Mouse (Mus musculus) testis, adult 10 weeks (tissue): ENCODE data around the gene Pih1d2. TPM values are rescaled to one million over a fixed set of nuclear protein-coding genes. Genes with fewer than 3 reads are reported as not detected.

Experiments used
- polyA plus RNA-seq: library from polyadenylated mRNA; stranded (reverse); fragments of 350-450 nt; fragmentation: Illumina TruSeq; extraction: RNeasy Lipid Tissue Mini Kit (QIAGEN cat#74804); gene quantifications from one replicate; pipeline ENCODE4 v1.2.3, GENCODE M21; 2014; ENCODE audit warnings: low read depth, low replicate concordance

Pih1d2 gene
- 122 TPM for polyA plus RNA-seq

GRCm38 (mm10) chr9:50616766-50617603 lies at the start of gene Pih1d2, which contains the start of gene Nkapd1:
Gene Pih1d2 (plus strand): TSS chr9:50617321.
Gene Nkapd1 (minus strand): TSS chr9:50617464.

GRCm38 (mm10) chr9:50603189-50603997 lies 13.7 kb upstream of the Pih1d2 start, which contains the start of the genes Sdhd and Timm8b:
Gene Sdhd (minus strand): TSS chr9:50603812.
Gene Timm8b (plus strand): TSS chr9:50603910.

GRCm38 (mm10) chr9:50659392-50660217 lies 42.5 kb downstream of the Pih1d2 start, which contains the start of gene Dlat:
Gene Dlat (minus strand): TSS chr9:50659780.

Other genes with a start within 250 kb of the Pih1d2 start
- not detected for gene Plet1, start 122.8 kb upstream of the Pih1d2 start, polyA plus RNA-seq
- 24.8 TPM for gene Pts, start 88.6 kb upstream of the Pih1d2 start, polyA plus RNA-seq
- gene Il18, start 62.5 kb upstream of the Pih1d2 start, polyA plus RNA-seq = 7.0 TPM
- gene Bco2, start 62.1 kb upstream of the Pih1d2 start, polyA plus RNA-seq = 1.7 TPM
- 102 TPM for gene Tex12, start 56.0 kb upstream of the Pih1d2 start, polyA plus RNA-seq
- 60.8 TPM for gene Sdhd, start 13.5 kb upstream of the Pih1d2 start, polyA plus RNA-seq
- 229 TPM for gene Timm8b, start 13.4 kb upstream of the Pih1d2 start, polyA plus RNA-seq
- gene Nkapd1, start 143 bp downstream of the Pih1d2 start, polyA plus RNA-seq = 58.4 TPM
- 146 TPM for gene Dlat, start 42.5 kb downstream of the Pih1d2 start, polyA plus RNA-seq
- 26.9 TPM for gene Dixdc1, start 122.2 kb downstream of the Pih1d2 start, polyA plus RNA-seq
- gene 2310030G06Rik, start 129.2 kb downstream of the Pih1d2 start, polyA plus RNA-seq = 2.8 TPM
- 0.59 TPM for gene Cryab, start 134.0 kb downstream of the Pih1d2 start, polyA plus RNA-seq
- not detected for gene Hspb2, start 135.0 kb downstream of the Pih1d2 start, polyA plus RNA-seq
- 6.0 TPM for gene Fdxacb1, start 150.9 kb downstream of the Pih1d2 start, polyA plus RNA-seq
- gene Alg9, start 157.7 kb downstream of the Pih1d2 start, polyA plus RNA-seq = 18.6 TPM
- 1,021 TPM for gene 1110032A03Rik, start 158.2 kb downstream of the Pih1d2 start, polyA plus RNA-seq
- gene Ppp2r1b, start 228.0 kb downstream of the Pih1d2 start, polyA plus RNA-seq = 126 TPM